Mouse (Mus musculus) bone marrow macrophage, adult 2 months (primary cell): ENCODE results near the gene Ctu2. TPM values are rescaled to one million over a fixed set of nuclear protein-coding genes. Genes with fewer than 3 reads are reported as not detected.

Experiments
- H3K27ac ChIP-seq: 2 replicates; pipeline ENCODE4 v1.5.1; 2012; ENCODE audit warnings: low read depth, low read length; ENCODE audit not compliant: insufficient read depth
- H3K4me1 ChIP-seq: 2 replicates; pipeline ENCODE4 v1.6.1; 2012; ENCODE audit warnings: low read length; ENCODE audit not compliant: control insufficient read depth, insufficient read depth
- H3K4me3 ChIP-seq: 2 replicates; pipeline ENCODE4 v1.5.1; 2012; ENCODE audit warnings: mild to moderate bottlenecking, low read length, moderate library complexity; ENCODE audit not compliant: insufficient read depth
- CTCF ChIP-seq: IDR thresholded peaks from 2 replicates; pipeline ENCODE4 v1.5.1; 2012; ENCODE audit warnings: low read depth, mild to moderate bottlenecking, low read length, moderate library complexity
- POLR2A ChIP-seq: IDR thresholded peaks from 2 replicates; pipeline ENCODE4 v1.6.1; 2012; ENCODE audit warnings: mild to moderate bottlenecking, low read depth, low read length, borderline replicate concordance
- polyA plus RNA-seq: library from polyadenylated mRNA; stranded (reverse); fragments of >200 nt; gene quantifications from 2 replicates; pipeline ENCODE4 v1.2.4, GENCODE M21; 2012; ENCODE audit not compliant: missing spikeins, insufficient read depth, insufficient read length

Ctu2 gene
- polyA plus RNA-seq, 1 experiment: 24.8 TPM

- TF ChIP-seq CTCF (no peak), POLR2A (no peak)
- Histone ChIP-seq H3K27ac (no peak overlapping the region), H3K4me1 (peaks cover 4% of the 10 kb centered on the region; the same call in 1 of the 2 replicates), H3K4me3 (no peak overlapping the region)
Observed at GRCm38 (mm10) chr8:122445203-122445602, 30.7 kb upstream of the Ctu2 start.

DNA sequence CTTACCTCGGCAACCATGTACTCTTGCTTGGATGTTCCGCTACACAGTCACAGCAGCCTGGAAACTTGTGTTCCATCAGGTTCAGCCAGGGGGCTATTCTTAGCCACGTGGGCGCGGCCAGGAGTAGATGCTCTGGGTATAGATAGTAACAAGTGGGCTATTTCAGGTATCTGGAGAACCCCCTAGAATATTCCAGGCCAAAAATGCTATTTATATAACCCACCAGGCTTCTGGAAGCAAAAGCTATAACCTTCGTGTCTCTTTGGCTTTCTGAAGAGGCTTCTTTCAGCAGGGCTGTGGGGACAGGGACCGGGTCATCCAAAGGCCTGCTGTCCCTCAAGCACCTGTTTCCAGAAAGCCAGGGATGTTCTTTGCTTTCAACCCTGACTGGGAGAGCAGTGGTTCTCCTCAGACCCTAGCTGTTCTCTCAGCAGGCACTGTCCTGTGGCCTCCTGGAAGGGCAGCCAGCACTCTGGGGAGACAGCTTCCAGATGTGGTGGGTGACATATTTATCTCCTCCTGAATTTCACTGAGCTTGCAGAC, 24.7 kb upstream of the Ctu2 start:
- Histone ChIP-seq H3K4me3 (no peak overlapping the region), H3K27ac (no peak overlapping the region), H3K4me1 (peaks cover 7% of the 10 kb centered on the region)
- TF ChIP-seq CTCF (no peak), POLR2A (no peak)

DNA sequence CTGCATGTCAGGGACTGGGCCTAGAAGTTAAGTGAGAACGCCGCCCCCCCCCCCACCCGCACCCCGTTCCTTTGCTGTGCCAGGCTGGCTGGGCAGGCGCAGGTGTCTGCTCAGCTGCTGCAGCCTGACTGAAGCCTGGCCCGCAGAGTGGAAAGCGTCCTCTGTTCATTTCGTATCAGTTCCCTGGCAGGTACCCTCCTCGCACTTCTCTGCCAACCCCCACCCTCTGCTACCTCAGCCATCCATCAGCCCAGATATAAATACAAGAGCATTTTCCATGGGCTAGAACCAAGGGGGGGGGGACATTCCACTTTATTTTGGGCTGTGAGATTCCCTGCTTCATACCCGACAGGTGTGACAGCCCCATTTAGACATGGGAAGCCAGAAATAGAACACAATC, 23.8 kb upstream of the Ctu2 start:
- no peak overlapping the region for H3K4me3 ChIP-seq
- no peak overlapping the region for H3K27ac ChIP-seq
- H3K4me1 ChIP-seq: peaks cover 7% of the 10 kb centered on the region
- TF ChIP-seq CTCF (no peak), POLR2A (no peak)

GRCm38 (mm10) chr8:122454409-122454808, 21.5 kb upstream of the Ctu2 start:
- H3K4me3 ChIP-seq: no peak overlapping the region
- H3K27ac ChIP-seq: no peak overlapping the region
- TF ChIP-seq POLR2A (no peak), CTCF (no peak)
- H3K4me1 ChIP-seq: peaks cover 8% of the 10 kb centered on the region

DNA sequence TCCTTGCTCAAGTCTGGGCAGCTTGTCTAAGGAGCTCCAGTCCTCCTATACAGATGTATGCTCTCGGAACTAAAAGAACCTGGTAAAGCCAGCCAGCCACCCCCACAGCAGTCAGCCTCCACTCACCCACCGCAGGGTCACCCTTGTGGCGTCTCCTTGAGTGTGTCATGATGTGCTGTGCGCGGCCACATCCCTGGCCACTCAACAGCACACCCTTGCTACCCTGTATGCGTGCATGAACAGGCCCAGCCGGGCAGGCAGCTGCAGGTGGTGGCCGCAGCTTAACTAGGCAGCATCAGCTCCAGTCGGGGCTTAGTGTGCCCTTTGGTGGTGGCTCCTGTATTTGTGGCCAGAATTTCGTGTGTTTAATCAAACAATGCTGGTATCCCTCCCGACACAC, 18.8 kb upstream of the Ctu2 start:
- TF ChIP-seq POLR2A: no peak
- no peak for TF ChIP-seq CTCF
- Histone ChIP-seq H3K4me1 (peaks cover 14% of the 10 kb centered on the region), H3K27ac (no peak overlapping the region), H3K4me3 (no peak overlapping the region)

GRCm38 (mm10) chr8:122459218-122459900, 16.6 kb upstream of the Ctu2 start:
- peaks cover 21% of the 10 kb centered on the region for H3K4me1 ChIP-seq

DNA sequence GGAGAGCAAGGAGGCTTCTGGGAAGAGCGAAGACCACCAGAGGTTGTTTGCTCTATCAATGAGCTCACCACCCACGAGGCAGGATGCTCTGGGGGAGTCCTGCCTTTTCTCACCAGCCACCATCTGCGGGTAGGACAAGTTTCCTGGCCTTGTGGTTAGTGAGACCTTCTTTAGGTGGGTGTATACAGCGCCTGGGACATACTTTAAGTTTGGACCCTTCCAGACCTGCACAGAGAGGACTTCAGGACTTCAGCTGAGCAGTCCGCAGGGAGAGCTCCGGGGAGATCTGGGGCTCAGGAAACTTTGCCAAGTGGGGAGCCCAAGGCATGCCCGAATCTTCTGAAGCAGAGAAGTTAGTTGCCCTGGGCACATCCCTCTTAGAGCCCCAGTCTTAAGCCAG, 16.0 kb upstream of the Ctu2 start:
- TF ChIP-seq POLR2A: no peak
- no peak overlapping the region for H3K27ac ChIP-seq
- H3K4me1 ChIP-seq: peaks cover 18% of the 10 kb centered on the region
- H3K4me3 ChIP-seq: no peak overlapping the region

More at GRCm38 (mm10) chr8:122459218-122459900, 16.6 kb upstream of the Ctu2 start:
- TF ChIP-seq CTCF (no peak), POLR2A (no peak)
- Histone ChIP-seq H3K4me3 (no peak overlapping the region), H3K27ac (no peak overlapping the region)

DNA sequence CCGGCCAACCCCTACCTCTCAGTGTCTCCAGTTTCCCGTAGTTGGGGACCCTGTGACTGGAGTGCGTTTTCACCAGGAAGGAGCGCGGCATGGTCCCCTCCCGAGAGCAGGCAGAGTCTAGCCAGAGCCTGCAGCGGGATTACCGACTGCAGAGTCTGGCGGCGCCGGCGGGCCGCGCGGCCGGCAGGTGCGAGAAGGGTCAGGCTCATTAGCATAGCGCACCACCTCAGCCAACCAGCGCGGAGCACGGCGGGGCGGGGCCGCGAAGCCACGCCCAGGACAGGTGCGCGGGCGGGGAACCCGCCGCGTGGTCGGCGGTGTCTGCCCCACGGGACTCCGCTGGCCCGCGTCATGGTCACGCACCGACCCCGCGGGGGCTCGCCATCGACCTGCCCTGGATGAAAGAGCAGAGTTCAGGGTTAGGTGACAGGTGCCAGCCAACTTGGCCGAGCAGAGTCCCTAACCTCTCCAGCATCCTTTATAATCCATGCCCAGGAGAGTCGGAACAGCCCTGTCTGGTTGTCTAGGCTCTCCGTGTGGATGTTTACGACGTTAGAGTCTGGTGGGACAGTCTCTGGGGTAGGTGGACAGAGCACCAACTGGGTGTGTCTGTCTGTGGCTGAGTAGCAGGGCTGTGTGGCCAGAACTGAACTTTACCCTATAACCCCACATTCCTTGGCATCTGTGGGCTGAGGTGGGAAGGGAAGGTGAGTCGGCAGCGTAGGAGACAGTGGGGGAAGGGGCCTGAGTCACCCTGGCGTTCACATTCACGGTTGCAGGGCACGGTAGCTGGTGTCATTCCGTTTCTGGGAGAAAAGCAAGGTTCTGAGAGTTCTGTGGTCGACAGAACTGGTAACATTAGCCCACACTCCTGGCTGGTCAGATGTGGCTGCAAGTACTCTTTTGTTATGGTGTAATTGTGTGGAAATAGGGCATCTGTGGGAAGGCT, 15.1 kb upstream of the Ctu2 start, which contains the start of gene Snai3:
Snai3 (minus strand) TSS at position 210 of the 949 bp plus-strand sequence.
- H3K27ac ChIP-seq: no peak within 1 kb of the TSS
- H3K4me3 ChIP-seq: peak within 1 kb of the TSS; percentile 6; the same call in 1 of the 2 replicates
- H3K4me1 ChIP-seq: peaks cover 21% of the 10 kb centered on the region
- TF ChIP-seq POLR2A (no peak), CTCF (no peak)

GRCm38 (mm10) chr8:122461473-122462148, 14.3 kb upstream of the Ctu2 start:
- TF ChIP-seq POLR2A: no peak
- no peak overlapping the region for H3K27ac ChIP-seq
- peaks cover 21% of the 10 kb centered on the region for H3K4me1 ChIP-seq
- no peak overlapping the region for H3K4me3 ChIP-seq
